Mouse (Mus musculus) adrenal gland (tissue): ENCODE data around the gene Cacng6.

Experiments used
- intact Hi-C: fragments of 180-260 bp; cut with DNase I; formaldehyde crosslinking; loops from one replicate; pipeline ENCODE4 v1.15.1; 2025
- microRNA-seq, 2 experiments: library from miRNA; unstranded; fragments of <30 nt; microRNA quantifications; one replicate each; pipeline ENCODE4; 2019

Gene Cacng6

DNA sequence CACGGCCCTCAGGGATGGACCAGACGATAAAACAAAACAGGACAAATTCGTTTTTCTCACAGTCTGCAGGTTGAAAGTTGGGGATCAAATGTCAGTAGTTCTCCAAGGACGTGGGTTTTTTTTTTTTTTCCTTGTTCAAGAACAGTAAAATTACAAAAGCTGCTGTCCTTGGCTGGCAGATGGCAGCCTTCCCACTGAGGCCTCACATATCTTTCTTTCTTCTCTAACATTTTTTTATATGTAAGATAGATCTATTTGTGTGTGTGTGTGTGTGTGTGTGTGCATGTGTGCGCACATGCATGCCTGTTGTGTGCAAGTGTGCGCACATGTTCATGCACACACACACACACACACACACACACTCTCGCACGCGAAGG lies 33.8 kb downstream of the Cacng6 start:
- intact Hi-C loops = no loop called here

DNA sequence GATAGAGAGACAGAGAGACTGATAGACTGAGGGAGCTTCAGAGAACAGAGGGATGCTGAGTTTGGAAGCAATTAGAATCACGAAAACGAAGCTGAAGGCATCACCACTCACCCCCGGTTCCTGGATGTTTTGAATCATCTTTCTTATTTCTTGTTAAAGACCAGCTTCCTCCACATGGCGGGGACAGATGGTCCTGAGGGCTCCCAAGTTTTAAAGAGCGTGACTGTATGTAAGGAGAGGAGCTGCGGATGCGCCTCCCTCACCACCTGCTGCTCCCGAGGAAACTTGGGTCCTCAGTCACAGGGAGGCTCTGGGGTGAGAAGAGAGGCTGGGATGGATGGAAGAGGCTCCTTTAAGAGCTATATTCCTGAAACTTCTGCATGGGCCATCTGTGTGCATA lies 36.3 kb downstream of the Cacng6 start:
- intact Hi-C loops = no loop called here

DNA sequence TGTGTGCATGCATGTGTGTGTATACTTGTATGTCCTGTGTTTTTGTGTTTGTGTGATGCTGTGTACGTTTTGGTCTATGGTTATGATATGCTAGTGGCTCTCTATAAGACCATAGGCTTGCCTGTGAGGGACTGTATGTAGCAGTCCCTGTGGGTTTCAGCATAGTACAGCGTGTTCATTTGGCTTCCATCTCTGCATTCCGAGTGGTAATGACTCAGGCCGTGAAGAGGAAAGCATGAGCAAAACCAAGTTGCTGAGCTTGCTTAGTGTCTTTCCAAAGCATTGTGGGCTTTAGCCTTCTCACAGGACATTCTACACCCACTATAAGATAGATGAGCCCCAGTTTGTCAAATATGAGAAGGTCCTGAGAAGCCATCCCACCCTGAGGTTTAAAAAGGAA lies 39.3 kb downstream of the Cacng6 start:
- intact Hi-C loops = no loop called here

DNA sequence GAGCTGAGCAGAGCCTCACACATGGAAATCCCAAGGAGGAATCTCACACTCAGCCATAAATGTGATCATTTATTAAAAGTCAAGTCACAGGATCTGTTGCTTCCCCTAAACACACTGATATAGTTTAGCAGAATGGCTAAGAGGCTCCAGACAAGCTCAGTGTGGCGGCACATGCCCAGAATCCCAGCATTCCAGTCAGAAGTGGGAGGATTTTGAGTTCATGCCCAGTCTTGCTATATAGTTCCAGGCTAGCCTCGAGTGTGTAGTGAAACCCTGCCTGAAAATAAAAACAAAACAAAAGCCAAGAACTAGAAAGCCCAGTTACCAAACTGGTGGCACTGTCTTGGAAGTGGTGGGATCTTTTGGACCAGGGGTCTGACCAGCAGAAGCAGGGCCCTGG lies 44.6 kb downstream of the Cacng6 start:
- intact Hi-C loops = no loop called here

DNA sequence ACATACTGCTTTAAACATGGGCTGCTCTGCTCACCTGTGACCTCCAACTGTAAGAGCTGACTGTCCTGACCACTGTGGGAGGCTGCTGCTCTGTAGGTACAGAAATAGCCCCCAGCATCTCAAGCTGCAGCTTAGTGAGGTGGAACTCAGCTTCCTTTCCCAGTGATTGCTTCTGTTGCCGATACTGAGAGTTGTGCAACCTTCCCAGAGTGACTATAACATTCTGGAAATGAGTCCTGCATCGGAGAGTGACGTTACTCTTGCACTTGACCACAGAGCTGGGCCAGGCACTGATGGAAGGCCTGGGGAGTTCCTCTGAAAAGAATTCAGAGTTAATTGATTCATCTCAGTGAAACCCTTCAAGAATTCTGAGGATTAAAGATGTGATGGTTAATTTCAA lies 48.8 kb downstream of the Cacng6 start:
- intact Hi-C loops = no loop called here

DNA sequence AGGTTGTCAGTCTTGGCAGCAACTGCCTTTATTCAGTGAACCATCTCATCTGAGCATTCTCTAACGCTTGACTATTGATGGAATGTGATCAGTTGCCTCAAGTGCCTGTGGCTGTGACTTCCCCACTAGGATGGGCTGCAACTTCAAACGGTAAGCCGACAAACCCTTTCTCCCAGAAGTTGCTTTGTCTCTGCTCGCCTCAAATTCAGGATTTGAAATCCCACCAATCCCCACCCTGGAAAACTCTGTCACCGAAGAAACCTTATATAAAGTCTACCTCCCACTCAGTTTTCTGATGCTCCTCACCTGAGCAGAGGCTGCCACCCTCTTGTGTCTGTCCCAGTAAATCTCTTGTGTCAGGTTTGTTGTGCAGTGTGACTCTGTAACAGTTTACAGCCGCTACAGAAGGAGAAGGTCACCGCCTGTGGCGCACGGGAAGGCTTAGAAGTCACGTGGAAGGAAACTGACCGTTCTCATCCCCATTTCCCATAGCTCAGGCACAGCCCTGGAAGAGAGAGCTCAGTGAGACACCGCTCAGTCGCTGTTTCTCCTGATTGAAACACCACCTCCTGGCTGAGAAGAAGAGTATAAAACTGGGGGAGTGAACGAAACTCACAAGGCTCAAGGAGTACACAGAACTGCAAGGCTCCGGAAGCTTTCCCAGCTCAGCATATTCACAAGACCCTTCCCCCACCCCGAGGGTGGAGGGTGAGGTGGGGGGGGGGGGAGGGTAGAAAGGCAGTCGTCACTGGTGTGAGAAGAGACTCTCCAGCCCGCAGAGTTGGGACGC lies 50.5 kb downstream of the Cacng6 start:
- intact Hi-C loops = no loop called here

DNA sequence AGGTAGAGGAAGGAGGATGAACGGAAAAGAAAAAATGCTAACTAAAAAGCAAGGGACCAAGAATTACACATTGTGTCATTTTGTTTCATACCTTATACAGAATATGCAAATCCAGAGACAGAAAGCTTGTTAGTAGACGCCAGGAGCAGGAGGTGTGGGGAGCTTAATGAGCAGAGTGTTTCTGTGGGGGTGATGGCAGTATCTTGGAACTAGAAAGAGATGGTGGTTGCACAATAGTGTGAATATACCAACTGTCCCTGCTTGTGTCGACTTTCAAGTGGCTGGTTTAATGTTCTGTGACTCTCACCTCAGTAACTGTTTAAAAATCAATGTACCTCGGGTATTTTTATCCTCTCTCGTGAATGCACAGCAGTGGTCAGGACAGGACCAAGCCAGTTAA lies 52.7 kb downstream of the Cacng6 start:
- intact Hi-C loops = no loop called here

DNA sequence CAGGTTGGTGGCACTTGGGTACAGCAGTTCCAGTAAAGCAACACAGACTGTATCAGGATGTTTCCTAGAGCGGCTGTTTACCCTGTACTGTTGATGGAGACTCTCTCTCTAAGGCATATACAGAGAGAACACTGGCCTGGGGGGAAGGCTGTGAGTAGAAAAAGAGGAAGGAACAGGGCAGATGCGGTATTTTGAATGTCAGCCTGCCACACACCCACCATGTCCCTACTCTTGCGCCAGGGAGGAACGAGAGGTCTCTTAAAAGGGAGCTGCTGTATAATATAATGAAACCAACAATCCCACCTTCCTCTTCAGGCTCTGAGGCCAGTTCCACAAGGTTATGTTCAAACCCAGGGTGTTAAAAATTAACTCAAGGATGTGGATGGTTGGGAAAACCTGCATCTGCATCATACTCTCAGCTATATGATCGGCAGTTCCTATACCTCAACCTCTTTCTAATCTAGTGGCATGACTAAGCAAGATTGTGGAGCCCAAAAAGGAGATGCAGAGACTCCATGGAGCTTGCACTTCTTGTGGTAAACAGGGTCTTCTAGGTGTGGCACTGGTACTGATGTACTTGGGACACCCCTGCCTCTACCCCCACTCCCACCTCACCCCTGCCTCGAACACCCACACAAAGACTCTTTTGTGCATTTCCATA lies 58.1 kb downstream of the Cacng6 start:
- intact Hi-C loops = no loop called here

Small RNA genes lying within 50 kb of the gene (microRNA-seq; reads per million reads assigned to microRNA genes)
- 37.4 to 46.1 reads per million in 2 experiments for gene Gm23450
